Mouse (Mus musculus) regulatory T cell (primary cell): ENCODE measurements at regions not wholly inside any gene's neighbourhood (a gene's known extent, or its start where the extent isn't known, plus 50 kb on each side); places are given as distances from the start of the nearest gene placed in this dataset.

Experiments
- in situ Hi-C: fragments of 300-600 bp; cut with MboI, MseI; formaldehyde crosslinking; loops from one replicate; pipeline ENCODE4 v1.15.1; 2025; ENCODE audit warnings: high pct_unique_total_duplicates

DNA sequence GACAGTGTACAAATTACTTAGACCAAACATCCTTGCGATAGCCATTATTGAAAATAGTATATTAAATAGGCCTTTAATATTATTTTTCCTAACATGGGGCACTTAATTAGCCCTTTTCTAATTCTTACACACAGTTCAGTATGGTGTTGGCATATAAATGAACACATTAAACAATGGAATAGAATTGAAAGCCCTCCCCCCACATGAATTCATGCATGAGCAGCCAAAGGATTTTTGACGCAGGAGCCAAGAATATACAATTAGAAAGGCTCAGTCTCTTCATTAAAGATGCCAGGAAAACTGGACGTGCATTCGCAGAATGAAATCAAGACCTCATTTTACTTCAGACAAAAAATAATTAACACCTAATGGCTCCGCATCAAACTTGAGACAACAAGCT, 172.9 kb upstream of the Phactr1 start:
- in situ Hi-C loops = no loop called here

DNA sequence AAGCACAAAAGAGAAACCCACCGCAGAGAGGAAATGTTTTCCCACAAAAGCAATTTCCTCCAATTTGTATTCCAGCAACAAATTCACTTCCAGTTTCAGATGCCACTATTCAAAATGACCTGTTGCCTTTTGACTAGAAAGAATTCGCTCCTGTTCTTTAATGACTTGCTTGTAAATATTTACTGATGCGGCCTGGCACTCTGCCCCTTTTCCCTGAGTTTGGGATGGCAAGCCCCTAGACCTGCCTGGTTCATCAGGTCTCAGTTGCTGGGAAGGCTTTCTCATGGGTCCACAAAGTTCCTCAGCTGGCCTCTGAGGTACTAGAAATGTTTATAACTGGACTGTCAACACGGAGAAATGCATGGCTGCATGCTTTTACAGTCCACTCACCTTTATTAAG, 161.7 kb upstream of the Phactr1 start:
- in situ Hi-C loops = no loop called here

DNA sequence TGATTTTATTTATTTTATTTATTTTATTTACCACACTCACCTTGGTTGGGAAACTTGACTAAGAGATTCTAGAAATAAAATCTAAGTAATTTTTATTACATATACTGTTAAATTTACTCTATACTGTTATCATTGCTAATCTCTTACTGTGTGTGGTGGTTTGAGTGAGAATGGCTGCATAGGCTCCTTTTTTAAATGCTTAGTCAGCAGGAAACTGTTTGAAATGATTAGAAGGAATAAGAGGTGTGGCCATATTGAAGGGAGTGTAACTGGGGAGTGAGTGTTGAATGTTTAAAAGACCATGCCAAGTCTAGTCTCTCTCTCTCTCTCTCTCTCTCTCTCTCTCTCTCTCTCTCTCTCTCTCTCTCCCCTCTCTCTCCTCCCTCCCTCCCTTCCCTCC, 157.9 kb upstream of the Phactr1 start:
- in situ Hi-C loops = no loop called here

DNA sequence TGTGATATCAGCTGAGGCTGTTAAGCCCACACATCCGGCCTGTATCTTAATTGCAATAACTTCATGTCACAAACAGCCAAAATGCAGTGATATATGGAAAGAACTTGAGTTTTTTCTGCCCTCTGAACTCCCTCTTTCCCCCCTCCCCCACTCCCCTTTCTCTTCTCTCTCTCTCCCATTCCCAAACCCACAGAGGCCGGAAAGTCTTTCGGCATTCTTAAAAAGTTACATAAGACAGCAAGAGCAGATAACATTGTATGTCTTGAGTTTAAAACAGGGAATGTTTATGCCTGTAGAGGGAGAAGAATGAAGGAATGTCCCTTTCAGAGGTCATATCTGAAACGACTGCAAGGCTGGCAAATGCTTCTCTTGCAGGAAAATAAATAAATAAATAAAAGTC, 154.3 kb upstream of the Phactr1 start:
- in situ Hi-C loops = no loop called here

DNA sequence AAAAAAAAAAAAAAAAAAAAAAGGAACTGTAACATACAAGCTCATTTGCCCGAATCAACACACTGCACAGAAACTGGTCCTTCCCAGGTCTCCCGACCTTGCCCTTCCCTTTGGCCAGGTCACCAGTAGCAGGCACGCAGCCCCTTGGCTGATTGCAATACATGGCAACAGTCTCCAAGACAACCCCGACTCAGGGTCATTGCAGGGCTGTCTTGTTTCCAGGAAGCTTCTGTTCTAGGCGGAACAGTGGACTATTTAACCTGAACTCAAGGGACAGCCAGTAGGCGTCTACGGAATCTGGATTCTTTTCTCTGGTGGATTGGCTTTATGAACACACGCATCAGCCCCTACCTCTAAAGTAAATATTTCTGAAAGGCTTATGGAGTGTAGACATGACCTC, 153.5 kb upstream of the Phactr1 start:
- in situ Hi-C loops = no loop called here

DNA sequence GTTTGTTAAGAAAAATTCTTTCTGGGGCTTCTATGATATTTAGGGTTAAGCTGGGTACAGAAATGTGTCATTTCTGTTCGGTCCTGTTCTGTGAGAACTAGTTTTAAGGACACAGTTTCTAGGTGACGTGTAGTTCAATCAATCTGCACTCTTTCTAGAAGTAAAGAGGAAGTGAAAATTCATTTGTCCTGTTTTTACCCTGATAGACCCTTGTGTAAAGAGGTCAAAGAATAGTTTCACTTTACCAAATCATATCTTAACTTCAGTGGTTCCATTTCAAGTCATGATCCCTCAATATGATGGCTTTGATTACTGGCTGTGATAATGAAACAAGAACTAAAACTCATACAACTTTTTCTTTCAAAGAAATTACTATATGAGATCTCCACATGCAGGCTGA, 152.3 kb upstream of the Phactr1 start:
- in situ Hi-C loops = no loop called here

DNA sequence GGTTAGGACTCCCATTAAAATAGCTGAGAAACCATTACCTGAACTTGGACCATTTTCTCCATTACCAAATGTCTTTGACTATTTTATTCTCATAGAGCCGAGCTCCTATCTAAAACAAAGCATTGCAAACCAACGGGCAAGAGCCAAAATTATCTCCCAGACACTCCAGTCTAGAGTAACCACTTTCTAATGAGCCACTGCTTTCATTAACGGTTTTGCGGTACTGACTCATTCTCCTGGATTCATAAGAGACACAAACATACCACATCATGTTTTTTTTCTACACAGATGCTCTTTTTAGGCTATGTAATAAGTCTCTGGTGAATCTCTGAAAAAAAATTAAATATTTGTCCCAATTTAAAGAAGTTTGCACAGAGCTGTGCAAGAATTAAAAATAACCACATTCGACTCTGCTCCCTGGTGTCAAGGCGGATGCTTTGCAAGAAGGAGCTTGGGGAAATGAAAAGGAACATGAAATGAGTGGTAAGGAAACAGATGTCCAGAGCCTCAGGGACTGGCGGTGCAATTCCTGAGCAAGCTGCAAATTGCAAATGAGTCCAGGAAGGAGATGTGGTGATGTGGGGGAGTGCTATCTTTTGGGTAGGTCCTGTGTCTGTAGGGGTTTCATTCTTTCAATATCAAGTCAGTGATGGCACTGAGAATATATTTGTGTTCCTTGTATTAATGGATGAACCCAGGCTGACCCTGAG, 143.8 kb upstream of the Phactr1 start:
- in situ Hi-C loops = no loop called here

DNA sequence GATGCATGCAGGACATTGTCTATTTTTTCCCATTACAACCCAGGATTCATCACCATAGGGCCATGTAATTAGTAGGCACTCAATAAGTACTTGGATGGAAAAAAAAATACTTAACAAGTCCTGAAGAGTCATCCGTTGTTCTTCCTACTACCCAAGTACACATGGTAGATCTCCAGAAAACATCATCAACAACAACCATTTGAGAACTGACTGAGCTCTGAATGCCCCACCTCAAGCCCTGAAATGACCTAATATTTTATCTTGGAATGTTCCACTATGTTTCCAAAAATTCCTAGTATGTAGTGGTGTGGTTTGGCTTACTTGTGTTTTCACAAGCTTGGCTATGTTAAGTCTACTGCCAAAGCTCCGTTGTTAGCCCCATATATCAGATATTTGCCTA, 142.4 kb upstream of the Phactr1 start:
- in situ Hi-C loops = no loop called here

DNA sequence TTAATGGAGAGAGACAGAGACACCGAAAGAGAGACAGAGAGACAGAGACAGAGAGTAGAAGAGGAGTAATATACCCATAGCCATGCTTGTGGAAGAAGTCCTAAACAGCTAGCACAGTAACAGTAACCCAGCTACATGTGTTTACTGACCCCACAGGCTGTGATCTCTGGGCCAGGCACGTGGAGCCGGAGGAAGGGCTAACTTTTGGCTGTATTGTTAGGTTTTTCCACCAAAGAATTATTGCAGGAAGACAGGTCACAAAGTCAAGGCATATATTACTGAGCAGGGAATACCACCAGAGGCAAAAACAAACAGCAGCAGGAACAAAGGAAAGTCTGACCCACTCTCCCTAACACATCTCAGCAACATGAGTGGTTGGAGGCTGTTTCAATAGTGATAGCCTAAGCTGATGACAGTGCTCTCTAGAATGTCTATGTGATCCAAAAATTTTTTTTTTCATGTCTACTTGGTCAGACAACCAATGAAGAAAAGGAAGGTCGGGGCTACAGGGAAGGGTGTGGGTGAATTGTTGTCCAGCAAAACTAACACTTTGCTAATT, 135.8 kb upstream of the Phactr1 start:
- in situ Hi-C loops = no loop called here

DNA sequence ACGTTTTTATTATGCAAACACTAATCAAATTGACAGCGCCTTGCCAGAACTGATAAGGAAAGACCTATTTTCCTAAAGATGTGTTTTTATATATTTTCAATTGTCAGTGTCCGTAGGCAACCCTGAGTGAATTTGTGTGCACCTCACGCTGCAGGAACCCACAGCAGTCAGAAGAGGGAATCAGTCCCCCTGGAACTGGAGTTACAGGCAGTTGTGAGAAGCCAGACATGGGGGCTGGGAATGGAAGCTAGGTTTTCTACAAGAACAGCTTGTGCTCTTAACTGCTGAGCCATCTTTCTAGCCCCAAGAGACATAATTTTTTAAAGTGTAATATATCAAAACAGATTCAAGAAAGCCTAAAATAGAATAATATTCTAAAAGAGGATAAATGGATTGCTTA, 134.0 kb upstream of the Phactr1 start:
- in situ Hi-C loops = no loop called here

DNA sequence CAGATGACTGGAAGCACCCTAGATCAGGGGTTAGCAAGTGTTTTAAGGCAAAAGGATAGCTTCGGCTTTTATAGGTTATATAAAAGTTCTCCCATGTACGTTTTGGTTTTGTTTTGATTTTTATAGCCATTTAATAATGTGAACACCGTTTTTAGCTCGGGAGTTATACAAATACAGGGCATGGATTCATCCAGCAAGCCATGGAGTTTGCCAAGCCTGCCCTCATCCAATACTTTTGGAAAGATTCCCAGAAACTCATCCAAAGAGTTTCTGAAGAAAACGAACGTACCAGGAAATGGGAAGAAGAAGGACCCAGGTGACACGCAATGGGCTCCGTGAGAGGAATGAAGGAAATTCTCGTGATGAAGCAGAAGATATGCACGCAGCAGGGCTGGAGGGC, 133.6 kb upstream of the Phactr1 start:
- in situ Hi-C loops = no loop called here

DNA sequence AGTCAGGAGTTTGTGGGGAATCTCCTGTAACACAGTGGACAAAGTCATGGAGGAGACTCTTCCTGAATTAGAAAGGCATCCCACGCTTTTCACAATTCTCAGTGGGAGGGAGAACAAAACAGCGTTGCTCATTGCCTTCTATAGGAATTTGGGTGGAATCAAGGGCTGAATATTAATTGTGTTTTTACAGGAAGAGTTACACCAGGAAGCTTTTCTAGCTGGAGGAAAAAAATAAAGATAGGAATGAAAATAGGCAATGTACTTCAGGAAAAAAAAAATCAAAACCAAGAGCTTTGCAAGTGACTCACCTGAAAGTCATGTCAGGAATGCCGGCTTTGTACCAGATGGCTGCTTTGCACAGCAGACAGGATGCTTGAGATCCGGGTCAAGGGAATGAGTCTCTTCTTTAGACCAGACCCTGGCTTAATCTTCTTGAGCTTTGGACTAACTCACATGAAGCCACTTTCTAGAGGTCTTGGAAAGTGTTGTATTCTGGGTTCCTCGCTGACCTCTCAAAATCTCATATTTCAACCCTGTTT, 131.3 kb upstream of the Phactr1 start:
- in situ Hi-C loops = no loop called here

DNA sequence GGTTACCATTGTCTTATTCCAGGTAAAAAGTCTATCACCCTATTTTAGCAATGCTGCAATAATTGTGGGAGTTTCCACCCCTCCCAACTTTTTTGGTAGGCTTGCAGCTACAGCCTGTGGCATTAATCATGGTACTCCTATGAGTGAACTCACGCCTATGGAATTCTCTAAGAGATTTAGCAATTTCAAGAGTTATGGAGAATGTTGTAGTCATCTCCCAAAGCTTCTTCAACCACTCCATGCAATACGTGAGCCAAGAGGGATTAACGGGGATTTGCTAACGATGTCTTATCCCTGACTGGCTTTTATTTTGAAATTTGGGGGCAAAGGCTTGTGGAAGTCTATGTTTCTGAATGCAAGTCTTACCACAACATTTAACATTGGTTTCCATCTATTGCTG, 125.5 kb upstream of the Phactr1 start:
- in situ Hi-C loops = no loop called here

DNA sequence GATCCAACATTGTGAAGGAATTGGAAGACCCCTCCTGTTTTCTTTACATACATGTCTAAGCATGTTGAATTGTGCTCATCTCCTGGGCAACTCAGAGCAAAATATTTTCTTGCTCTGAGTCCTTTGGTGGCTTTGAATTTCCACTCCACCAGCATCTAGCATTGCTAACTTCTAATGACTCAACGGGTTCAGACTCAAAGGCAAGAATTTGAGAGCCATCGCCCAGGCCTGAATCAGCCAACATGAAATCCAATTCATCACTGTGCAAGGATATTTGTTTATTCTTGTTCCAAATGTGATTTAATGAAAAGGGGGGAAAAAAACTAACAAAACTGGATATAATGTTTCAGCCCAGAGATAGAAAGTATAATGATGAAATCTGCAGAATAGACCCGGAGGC, 121.9 kb upstream of the Phactr1 start:
- in situ Hi-C loops = no loop called here

DNA sequence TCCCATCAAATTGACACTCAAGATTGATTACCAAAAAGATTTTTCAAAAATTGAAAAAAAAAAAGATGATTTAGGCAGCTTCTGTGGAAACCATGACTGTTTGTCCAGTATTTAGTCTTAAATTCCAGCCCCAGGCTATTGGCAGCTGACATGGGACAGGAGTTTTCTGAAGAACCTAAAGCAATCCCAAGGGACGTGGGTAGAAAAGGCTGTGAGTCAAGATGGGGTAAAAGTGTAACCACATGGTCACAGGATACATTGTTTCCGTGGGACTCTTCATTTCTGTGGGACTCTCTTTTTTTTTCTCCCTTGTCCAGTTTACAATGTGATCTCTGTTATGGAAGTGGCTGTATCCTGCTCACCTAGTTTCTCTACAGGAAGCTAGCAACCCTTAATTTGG, 119.0 kb upstream of the Phactr1 start:
- in situ Hi-C loops = no loop called here

DNA sequence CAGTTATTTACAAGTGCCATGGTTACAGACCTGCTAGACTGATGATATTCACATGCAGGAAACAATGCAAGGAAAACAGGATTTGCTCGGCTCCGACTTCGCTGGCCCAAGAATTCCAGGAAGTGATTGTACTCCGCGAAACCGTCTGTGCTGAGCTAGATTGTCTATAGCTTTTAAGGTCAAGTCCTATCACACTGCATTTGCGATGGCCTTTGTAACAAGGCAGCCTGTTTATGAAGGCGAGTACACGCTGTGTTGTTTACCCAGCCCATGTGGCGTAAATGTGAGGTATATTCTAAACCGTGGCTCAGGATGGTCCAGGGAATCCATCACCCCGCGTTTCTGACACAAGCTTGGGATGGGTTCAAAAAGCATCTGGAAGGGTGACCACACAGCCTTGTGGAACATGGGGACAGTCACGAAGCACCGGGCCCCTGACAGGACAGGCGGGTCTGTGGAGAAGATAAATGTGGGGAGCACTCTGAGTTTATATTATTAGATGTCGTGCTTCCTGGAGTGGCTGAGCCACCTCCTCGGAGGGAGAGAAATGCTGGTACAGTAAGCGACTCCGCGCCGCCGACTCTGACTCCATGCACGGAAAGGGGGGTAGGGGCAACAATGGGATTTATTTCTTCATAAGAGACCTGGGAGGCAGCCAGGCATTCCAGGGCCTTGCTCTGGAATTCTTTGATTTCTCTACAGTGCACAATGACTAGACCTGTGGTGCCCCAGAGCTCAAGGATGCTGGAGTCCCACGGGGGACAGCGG, 114.9 kb upstream of the Phactr1 start:
- in situ Hi-C loops = no loop called here

DNA sequence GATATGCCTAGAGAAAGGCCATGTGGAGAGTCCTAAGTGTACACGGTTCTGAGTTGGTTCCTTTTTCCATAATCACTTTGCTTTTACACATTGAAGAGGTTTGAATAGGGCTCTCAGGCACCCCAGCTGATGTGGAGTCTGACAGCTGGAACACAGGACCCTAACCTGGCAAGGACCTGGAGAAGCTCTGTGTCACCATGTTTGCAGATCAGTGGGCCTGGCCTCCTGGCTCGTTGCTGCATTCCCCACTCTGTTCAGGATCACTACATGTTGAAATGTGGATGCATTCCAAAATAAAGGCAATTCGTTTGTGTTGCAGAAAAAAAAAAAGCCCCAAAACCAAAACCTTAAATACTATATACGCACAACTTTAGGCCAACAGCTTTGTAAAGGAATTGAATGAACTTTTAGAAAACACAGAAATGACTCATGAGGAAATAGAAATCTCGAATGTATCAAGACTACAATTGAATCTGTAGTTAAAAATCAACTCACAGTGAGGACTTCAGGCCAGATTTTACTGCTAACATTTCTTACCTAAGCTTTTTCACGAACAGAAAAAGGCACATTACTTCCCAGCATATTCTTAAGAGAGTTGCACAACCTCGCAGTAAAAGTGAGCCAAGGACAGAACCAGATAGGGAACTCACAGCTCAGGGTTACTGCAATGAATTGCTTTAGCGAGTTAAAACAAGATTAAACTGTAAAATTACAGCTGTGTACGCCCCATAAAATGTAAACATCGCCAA, 109.6 kb upstream of the Phactr1 start:
- in situ Hi-C loops = no loop called here

DNA sequence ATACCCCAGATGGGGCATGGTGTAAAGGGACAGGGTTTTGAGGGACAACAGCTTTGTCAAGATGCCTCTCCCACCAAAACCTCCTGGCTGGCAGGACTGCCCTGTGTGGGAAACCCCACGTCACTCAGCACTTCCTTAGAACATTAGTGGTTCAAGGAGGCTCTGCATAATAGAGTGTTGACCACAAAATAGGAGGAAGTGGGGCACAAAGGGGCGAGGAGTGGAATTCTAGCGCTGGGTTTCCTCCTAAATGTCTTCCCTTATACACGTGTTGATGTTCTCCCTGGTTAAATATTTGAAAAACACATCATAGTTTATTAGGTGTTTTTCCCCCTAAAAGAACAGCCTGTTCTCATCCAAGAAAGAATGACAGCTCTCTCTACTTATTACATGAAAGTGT, 106.2 kb upstream of the Phactr1 start:
- in situ Hi-C loops = no loop called here

DNA sequence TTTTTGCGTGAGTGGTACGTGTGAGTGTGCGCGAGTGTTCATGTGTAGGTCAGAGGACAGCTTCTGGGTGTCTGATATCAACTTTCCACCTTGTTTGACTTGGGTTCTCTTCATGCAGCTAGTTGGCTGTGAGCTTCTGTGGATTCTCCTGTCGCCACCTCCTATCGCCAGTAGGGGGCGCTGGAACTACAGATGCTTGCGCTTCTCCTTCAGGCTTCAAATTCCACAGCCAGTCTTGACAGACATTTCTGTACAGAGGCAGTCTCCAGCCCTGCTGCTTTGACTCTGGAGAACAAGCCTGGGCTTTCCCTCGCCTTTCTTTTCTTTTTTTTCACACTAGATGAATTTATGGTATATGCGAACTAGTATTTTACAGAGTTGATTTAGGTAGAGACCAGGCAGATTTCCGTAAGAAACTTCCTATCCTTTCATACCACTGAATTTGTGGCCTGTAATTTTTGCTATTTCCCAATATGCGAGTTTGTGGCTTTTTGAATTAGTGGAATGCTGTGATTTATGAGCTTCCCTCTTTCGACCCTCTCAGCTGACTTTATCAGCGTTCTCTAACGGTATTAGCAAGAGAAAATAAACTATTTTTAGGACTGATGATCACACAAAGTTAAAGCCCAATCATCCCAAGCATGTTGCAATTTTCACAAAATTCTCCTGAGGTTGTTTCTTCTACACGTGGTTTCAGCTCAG, 104.5 kb upstream of the Phactr1 start:
- in situ Hi-C loops = loop anchor here (25.0 kb wide), 1 partner anchor 389 kb away; no protein-coding TSS in a partner anchor

DNA sequence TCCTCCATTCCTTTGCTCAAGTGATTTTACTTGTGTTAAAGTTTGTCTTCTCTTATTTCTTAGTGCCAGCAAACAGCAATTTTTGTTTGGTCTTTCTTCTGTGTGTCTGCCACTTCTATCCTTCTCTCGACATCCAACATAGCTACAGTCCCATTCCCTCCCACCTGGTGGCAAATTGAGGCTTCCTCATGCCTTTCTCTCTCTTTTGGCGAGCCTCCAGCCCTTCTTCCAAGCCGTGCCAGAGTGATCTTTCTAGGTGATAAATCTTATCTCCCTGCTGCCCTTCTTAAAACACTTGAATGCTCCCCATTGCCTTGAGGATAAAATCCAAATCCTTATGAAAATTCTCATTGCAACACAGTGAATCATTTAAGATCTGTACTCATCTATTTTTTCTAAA, 101.0 kb upstream of the Phactr1 start:
- in situ Hi-C loops = loop anchor here (25.0 kb wide), 1 partner anchor 392 kb away; no protein-coding TSS in a partner anchor

DNA sequence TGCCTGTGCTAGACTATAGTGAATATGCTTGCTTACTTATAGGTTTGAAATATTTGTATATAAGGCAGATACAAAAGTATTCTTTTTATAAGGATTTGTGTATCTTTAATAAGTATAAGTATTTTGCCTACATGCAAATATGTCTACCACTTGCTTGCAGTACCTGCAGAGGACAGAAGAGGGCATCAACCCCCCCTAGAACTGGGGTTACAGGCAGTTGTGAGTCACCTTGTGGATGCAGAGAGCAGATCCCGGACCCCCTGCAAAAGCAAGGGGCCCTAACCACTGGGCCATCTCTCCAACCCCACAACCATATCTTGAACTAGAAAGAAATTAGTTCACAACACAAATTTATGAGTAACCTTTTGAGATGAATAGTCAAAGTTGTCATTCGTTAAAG, 91.3 kb upstream of the Phactr1 start:
- in situ Hi-C loops = loop anchor here (25.0 kb wide), 1 partner anchor 402 kb away; no protein-coding TSS in a partner anchor
